Mouse (Mus musculus) kidney, adult 11 months (tissue): ENCODE measurements around the gene Gm21976.

Experiments
- DNase-seq: peaks from one replicate; pipeline ENCODE4 v3.0.0; 2022

Gm21976 gene

GRCm38 (mm10) chr13:98298833-98299758 is 19.4 kb downstream of the Gm21976 start:
- peak; percentile 20 for DNase-seq

GRCm38 (mm10) chr13:98305257-98305656 is 25.6 kb downstream of the Gm21976 start:
- DNase-seq: no peak

GRCm38 (mm10) chr13:98306393-98306792 is 26.7 kb downstream of the Gm21976 start:
- DNase-seq: no peak

DNA sequence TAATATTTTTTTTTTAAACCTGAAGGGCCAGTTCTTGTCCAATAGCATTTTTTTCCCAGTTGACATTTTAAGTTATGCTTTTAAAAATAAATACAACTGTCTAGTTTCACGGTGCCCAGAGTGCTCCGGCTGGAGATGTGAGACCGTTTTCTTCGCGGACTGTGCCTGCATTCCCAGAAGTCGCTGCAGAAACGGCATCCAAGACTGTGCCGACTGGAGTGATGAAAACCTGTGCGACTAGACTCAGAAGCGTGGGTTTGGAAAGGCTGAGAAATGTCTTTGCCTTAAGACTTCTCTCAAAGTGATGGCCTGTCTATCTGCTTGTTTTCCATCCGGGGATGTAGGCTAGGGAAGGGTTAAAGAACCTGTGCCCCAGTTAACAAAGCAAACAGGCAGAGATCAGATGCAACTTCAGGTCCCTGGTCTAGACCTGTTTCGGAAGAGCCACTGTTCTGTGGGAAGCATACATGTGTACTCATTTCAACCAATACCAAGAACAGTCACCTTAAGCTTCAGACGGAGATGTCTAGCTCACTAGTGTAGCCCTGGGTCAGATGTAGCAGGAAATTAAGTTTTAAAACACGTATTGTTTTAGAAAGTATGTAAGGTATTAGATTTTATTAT is 27.3 kb downstream of the Gm21976 start:
- no peak for DNase-seq

- no peak for DNase-seq
Observed at GRCm38 (mm10) chr13:98308004-98308403, 28.3 kb downstream of the Gm21976 start.

DNA sequence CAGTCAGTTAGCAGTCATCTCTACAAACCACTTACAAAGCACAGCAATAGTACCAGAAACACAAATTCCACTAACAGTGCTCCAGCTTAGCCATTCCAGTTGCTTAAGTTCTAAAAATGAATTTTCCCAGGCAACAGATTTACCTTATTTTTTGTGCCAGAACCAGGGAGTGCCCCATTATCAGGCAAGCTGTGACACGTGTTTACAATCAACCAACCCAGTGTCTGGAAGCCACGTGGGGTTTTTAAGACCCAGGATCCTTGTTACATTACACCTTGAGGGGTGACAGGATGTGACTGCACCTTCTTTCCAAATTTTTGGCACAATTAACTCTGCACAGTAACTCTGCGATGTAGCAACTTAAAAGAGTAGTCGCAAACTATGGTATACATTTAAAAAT is 29.0 kb downstream of the Gm21976 start:
- DNase-seq: no peak

DNA sequence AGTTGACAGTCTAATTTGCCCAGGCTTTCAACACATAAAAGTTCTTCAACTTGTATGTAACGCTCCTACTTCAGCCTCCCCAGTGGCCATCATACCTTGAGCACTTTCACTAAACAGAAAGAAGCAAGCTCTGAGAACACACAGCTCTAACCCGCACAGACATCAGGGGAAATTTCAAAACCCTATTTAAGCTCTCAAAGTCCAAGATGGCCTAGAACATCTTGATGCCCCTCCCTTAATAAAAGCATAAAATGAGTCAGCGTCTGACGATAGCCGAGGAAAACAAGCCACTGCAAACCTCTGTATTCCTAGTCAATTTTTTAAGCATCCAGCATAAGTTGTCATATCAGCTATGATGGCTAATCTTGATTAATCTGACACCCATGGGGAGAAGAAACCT is 31.9 kb downstream of the Gm21976 start:
- no peak for DNase-seq

- DNase-seq: no peak
Observed at GRCm38 (mm10) chr13:98313631-98314030, 33.9 kb downstream of the Gm21976 start.

GRCm38 (mm10) chr13:98315124-98315523 is 35.4 kb downstream of the Gm21976 start:
- DNase-seq: peak; percentile 12

- DNase-seq: no peak
Observed at GRCm38 (mm10) chr13:98316140-98316479, 36.4 kb downstream of the Gm21976 start.

DNA sequence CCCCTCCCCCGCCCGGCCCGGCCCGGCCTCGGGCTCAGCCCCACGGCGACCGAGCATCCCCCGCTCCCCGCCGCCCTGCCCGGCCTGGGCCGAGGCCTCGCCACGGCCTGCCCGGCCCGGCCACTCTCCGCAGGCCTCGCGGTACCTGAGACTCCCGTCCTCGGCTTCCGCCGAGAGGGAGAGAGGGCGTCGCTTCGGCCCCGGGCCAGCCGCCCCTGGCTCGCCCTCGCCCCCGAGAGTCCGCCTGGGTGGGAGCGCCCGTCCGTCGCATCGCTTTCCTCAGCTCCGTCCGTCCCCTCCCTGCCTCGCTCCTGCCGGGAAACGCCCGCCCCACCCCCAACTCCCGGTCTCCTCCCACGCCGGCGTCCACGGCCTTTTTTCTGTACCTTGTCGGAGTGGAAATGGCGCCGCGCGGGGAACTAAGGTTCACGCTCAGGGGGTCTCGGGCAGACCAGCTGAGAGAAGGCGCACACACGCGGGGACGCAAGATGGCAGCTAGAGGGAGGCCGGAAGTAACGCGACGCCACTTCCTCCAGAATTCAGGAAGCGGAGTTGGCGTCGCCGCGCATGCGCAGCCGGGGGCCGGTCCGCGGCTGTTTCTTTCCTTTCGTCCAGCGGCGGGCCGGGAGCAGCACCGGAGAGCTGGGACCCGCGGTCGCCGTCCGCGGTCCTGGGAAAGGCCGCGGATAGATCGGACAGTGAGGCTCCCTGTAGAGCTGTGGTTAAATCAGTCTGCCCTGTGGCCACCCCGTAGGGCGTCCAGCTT is 37.0 kb downstream of the Gm21976 start, which contains the start of gene Btf3:
TSS of gene Btf3 (minus strand) at position 527 of the 766 bp plus-strand sequence.
- peak; percentile 91 for DNase-seq

GRCm38 (mm10) chr13:98317246-98317677 is 37.6 kb downstream of the Gm21976 start:
- no peak for DNase-seq

DNA sequence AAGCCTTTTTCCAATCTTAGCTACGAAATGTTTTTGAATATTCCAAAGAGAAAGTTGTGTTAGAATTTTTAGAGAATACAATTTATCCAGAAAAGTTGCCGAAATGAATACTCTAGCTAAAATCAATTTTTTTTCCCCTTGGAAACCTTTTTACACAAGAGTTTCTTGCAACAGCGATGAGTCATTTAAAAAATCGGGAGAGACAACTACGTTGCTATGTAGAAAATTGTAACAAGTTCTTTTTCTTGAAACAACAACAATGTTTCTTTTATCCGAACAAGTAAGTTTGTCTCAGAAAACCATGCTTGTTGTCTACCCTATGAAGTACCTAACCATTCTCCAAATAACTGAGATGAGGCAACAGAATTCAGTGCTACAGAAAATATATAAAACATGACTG is 38.2 kb downstream of the Gm21976 start:
- DNase-seq: no peak

DNA sequence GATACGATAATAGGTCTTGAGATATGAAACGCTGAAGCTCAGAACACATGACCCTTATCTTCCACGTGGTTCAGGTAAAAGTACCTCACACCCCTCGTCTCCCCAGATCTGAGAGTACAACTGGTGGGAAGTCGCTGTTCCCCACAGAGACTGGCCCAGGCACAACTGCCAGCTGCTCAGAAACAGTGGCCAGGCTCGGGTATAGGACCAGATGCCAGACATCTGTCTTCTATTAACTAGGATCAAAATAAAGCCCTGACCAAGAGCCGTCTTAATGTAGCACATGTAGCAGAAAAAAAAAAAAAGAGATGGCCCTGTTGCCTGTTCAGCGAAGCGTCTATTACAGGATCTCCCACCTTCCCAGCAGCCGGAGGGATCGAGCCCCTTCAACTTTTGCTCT is 45.3 kb downstream of the Gm21976 start:
- no peak for DNase-seq

- peak; percentile 8 for DNase-seq
Observed at GRCm38 (mm10) chr13:98332106-98332505, 52.4 kb downstream of the Gm21976 start.

DNA sequence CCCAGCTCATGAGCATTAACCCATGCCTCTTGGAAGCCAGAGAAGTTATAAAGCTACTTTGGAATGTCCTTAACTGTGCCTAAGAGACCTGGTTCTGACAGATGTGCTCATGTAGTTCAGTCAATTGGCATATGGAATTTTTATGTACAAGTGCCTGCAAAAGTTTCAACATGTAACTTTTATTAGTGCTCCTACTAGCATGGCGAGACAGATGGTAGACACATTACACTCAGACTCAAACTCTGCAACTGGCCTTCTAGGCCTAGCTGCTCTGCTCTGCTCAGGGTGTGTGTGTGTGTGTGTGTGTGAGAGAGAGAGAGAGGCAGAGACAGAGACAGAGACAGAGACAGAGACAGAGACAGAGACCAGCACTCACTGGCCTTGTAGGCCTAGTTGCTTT is 56.5 kb downstream of the Gm21976 start:
- no peak for DNase-seq

DNA sequence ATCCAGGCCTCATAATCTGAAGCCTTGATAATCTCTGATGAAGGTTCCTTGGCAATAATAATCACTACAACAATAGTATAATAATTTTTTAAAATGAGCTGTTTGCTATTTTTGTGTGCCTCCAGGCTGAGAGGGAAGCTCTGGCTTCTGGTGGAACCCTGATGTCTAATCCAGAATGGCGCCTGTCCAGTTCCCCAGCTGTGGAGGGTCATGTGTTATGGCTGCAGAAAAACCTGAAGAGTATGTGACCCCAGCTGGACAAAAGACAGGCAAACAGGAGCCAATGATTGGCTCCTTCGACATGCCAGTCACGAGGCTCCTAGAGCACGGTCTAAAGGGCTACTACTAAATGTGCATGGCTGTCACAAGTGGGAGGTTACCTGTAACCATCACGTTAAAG is 60.8 kb downstream of the Gm21976 start:
- no peak for DNase-seq

DNA sequence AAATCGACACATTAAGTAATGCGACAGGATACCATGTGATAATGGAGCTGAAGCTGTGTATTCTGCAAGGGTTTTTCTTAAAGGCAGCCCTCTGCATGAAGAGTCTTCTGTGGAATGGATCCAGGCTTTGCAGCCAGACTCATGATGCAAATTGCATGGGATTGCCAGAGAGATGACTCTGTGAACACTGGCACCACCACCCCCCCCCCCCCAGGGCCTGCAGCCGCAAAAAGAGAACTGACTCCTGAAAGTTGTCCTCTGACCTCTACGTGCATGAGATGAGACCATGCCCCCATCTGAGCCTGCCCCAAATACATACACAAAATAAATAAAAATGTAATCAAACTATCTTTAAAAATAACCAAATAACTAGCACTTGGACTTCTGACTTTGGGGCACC is 69.8 kb downstream of the Gm21976 start:
- no peak for DNase-seq

DNA sequence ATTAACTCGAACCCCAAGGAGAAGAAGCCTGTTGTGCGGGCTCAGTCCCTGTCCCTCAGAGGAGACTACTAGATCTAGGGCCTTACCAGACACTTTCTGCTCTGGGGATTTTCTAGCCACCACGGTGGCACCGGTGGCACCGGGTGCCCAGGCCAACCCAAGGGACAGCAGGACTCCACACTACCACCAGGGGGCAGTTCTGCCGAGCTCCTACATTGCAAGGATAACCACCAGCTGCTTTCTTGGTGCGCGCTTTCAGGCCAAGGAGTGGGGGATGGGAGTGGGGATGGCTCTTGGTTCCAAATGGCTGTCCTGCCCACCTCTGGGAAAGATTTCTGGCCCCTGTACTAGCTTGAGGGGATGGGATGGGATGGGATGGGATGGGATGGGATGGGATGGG is 71.8 kb downstream of the Gm21976 start:
- DNase-seq: peak; percentile 18

- no peak for DNase-seq
Observed at GRCm38 (mm10) chr13:98352381-98352975, 72.8 kb downstream of the Gm21976 start.

DNA sequence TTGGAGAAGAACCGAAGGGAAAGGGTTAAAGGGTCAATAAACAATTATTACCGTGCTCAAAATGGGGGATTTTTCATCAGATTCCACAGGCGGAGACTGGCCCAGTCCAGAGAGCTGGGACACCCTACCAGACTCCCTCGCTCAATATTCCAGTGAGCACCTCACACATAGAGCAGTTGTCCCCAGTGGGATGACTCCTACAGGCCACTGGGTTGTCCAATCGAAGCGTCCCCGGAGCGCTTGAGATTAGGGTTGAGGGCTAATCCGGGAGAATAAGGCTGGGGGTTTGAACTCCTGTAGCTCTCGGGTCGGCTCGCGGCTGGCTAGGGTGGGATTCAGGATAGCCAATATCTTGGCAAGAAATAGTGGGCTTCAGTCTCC is 74.0 kb downstream of the Gm21976 start:
- DNase-seq: peak; percentile 5

- peak; percentile 17 for DNase-seq
Observed at GRCm38 (mm10) chr13:98354090-98354801, 74.6 kb downstream of the Gm21976 start, which contains the start of gene Foxd1. Gene Foxd1, plus strand, starts transcription at chr13:98354242.
